Mouse (Mus musculus): ENCODE measurements around the gene Gemin8.

DNA sequence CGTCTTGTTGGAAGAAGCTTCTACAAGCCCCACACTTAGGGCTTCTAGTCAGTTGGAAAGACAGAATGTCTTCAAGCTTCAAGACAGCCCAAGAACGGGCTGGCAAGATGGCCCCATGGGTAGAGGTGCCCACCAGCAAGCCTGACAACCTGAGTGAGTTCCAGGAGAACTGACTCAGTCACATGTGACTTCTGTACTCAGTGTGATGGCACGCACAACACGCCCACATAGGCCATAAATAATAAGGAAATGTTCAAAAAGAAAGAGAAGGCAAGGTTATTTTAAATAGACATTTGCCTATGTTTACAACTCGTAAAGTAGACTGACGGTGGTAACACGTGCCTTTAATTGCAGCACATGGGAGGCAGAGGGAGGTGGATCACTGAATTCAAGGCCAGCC is 7.7 kb downstream of the Gemin8 start:
- no peak for TF ChIP-seq EP300 (IDR thresholded peaks at IDR 0.05; ENCODE audit: low read depth)
- TF ChIP-seq CTCF (IDR thresholded peaks at IDR 0.05; ENCODE audit: low read depth) = no peak
